Mouse (Mus musculus) CD4-positive, CD25-positive, alpha-beta regulatory T cell, adult 2 months (primary cell): ENCODE results near the gene Gm20388.

Source experiments
- DNase-seq: peaks from one replicate; pipeline ENCODE4 v3.0.0-alpha.2; 2012; ENCODE audit warnings: low read depth, low spot score

The Gm20388 gene

GRCm38 (mm10) chr8:122347811-122348552, 2437.3 kb downstream of the Gm20388 start:
- DNase-seq, result no peak

- no peak for DNase-seq
These were observed 2439.0 kb downstream of the Gm20388 start for GRCm38 (mm10) chr8:122349357-122350297.

GRCm38 (mm10) chr8:122350309-122351089, 2439.9 kb downstream of the Gm20388 start:
- DNase-seq, result no peak

- no peak for DNase-seq
These were observed 2443.5 kb downstream of the Gm20388 start for GRCm38 (mm10) chr8:122354157-122354556.

GRCm38 (mm10) chr8:122355642-122356606, 2445.3 kb downstream of the Gm20388 start:
- no peak for DNase-seq

GRCm38 (mm10) chr8:122357202-122357601, 2446.6 kb downstream of the Gm20388 start:
- DNase-seq, result no peak

GRCm38 (mm10) chr8:122357641-122358040, 2447.0 kb downstream of the Gm20388 start:
- no peak for DNase-seq

GRCm38 (mm10) chr8:122359111-122359775, 2448.6 kb downstream of the Gm20388 start:
- no peak for DNase-seq

- no peak for DNase-seq
These were observed 2450.2 kb downstream of the Gm20388 start, which contains the start of gene Trhr2 for GRCm38 (mm10) chr8:122360696-122361416. Gene Trhr2 (minus strand): TSS chr8:122360746.

GRCm38 (mm10) chr8:122362271-122362670, 2451.6 kb downstream of the Gm20388 start:
- no peak for DNase-seq

- DNase-seq, result no peak
These were observed 2452.3 kb downstream of the Gm20388 start for GRCm38 (mm10) chr8:122362967-122363366.

- DNase-seq, result no peak
These were observed 2457.9 kb downstream of the Gm20388 start for GRCm38 (mm10) chr8:122368494-122368893.

- DNase-seq, result peak; percentile 69
These were observed 2459.0 kb downstream of the Gm20388 start for GRCm38 (mm10) chr8:122369665-122370064.

GRCm38 (mm10) chr8:122371706-122372105, 2461.1 kb downstream of the Gm20388 start:
- DNase-seq, result no peak

- DNase-seq, result peak; percentile 10
These were observed 2464.7 kb downstream of the Gm20388 start for GRCm38 (mm10) chr8:122375320-122375719.

- peak; percentile 11 for DNase-seq
These were observed 2465.2 kb downstream of the Gm20388 start for GRCm38 (mm10) chr8:122375751-122376364.

- peak; percentile 100 for DNase-seq
These were observed 2466.0 kb downstream of the Gm20388 start, which contains the start of gene Zc3h18 for GRCm38 (mm10) chr8:122376365-122377231. Gene Zc3h18 (plus strand): TSS chr8:122376609.

GRCm38 (mm10) chr8:122383039-122383438, 2472.4 kb downstream of the Gm20388 start:
- no peak for DNase-seq
